Mouse (Mus musculus) CH12.LX (cell line): ENCODE measurements around the gene Tmem41b.

ENCODE experiments used
- CTCF ChIP-seq, 2 experiments: IDR thresholded peaks in 1 of 2; conservative IDR thresholded peaks in 1 of 2; 2 replicates each; pipeline ENCODE4 v1.5.1; 2011 to 2012; ENCODE audit warnings: low read depth in 2 of 2, low read length in 2 of 2, improper control_type of control experiment in 1 of 2, inconsistent platforms in 1 of 2, mild to moderate bottlenecking in 1 of 2, moderate library complexity in 1 of 2
- E2F4 ChIP-seq: IDR thresholded peaks from 2 replicates; pipeline ENCODE4 v1.6.1; 2011; ENCODE audit warnings: low read depth, low read length, improper control_type of control experiment; ENCODE audit not compliant: insufficient replicate concordance
- ELF1 ChIP-seq: IDR thresholded peaks from 2 replicates; pipeline ENCODE4 v1.6.1; 2014; ENCODE audit warnings: low read depth, mild to moderate bottlenecking, inconsistent platforms, low read length, improper control_type of control experiment
- EP300 ChIP-seq: IDR thresholded peaks from 2 replicates; pipeline ENCODE4 v1.6.1; 2011; ENCODE audit warnings: low read length, improper control_type of control experiment
- ETS1 ChIP-seq: conservative IDR thresholded peaks from 2 replicates; pipeline ENCODE4 v1.6.1; 2012; ENCODE audit warnings: low read depth, mild to moderate bottlenecking, inconsistent platforms, low read length, improper control_type of control experiment, moderate library complexity
- IRF4 ChIP-seq: IDR thresholded peaks from 2 replicates; pipeline ENCODE4 v1.6.1; 2014; ENCODE audit warnings: low read depth, mild to moderate bottlenecking, inconsistent platforms, low read length, improper control_type of control experiment
- JUND ChIP-seq: conservative IDR thresholded peaks from 2 replicates; pipeline ENCODE4 v1.6.1; 2011; ENCODE audit warnings: low read depth, low read length, improper control_type of control experiment
- MEF2A ChIP-seq: IDR thresholded peaks from 2 replicates; pipeline ENCODE4 v1.6.1; 2014; ENCODE audit warnings: low read depth, mild to moderate bottlenecking, inconsistent platforms, low read length, improper control_type of control experiment, borderline replicate concordance
- MXI1 ChIP-seq: IDR thresholded peaks from 2 replicates; pipeline ENCODE4 v1.6.1; 2011; ENCODE audit warnings: mild to moderate bottlenecking, low read depth, low read length, improper control_type of control experiment
- POLR2A ChIP-seq: IDR thresholded peaks from 2 replicates; pipeline ENCODE4 v1.6.1; 2011; ENCODE audit warnings: low read depth, mild to moderate bottlenecking, improper control_type of control experiment, low read length
- USF1 ChIP-seq: IDR thresholded peaks from 2 replicates; pipeline ENCODE4 v1.6.1; 2014; ENCODE audit warnings: low read depth, mild to moderate bottlenecking, inconsistent platforms, low read length, improper control_type of control experiment
- ZKSCAN1 ChIP-seq: IDR thresholded peaks from 2 replicates; pipeline ENCODE4 v1.6.1; 2012; ENCODE audit warnings: low read depth, inconsistent platforms, low read length, improper control_type of control experiment, borderline replicate concordance

GRCm38 (mm10) chr7:110018117-110018630 is 31.4 kb upstream of the Tmem41b start, which contains the start of gene Ipo7:
- TF ChIP-seq POLR2A (peak; percentile 99), EP300 (no peak), CTCF (conservative IDR thresholded peaks at IDR 0.05 in 1 of 2, IDR thresholded peaks at IDR 0.05 in 1 of 2; ENCODE audit: low read depth in 2 of 2, low read length in 2 of 2) (no peak), ZKSCAN1 (no peak), MEF2A (no peak), ELF1 (peak; percentile 90), ETS1 (no peak), MXI1 (peak; percentile 99), E2F4 (peak; percentile 86; the same call in 1 of the 2 replicates), JUND (no peak), IRF4 (peak; percentile 69), USF1 (peak; percentile 84)
